Mouse (Mus musculus) limb, embryonic 14.5 days (tissue): ENCODE measurements around the gene Fmn2. TPM values are rescaled to one million over a fixed set of nuclear protein-coding genes. Genes with fewer than 3 reads are reported as not detected.
A peak's percentile ranks its signal among the peaks of the same experiment; 100 is the strongest.

Source experiments
- ATAC-seq: fragments of 200-750 bp; cut with Nextera tagmentation; 2 replicates; pipeline ENCODE4 v1.8.0; 2017; ENCODE audit warnings: low read depth, moderate number of reproducible peaks, moderate TSS enrichment; ENCODE audit not compliant: low FRiP score
- DNase-seq: peaks from one replicate; pipeline ENCODE4 v3.0.0-alpha.2; 2015; ENCODE audit warnings: low spot score
- H3K27ac ChIP-seq: fragments of 300-500 bp; sonication (generic); replicated peaks from 2 replicates; pipeline ENCODE4 v1.5.1; 2014; ENCODE audit warnings: low read depth, mild to moderate bottlenecking, low read length, moderate library complexity, mixed read lengths
- H3K27me3 ChIP-seq: fragments of 300-500 bp; sonication (generic); 2 replicates; pipeline ENCODE4 v1.6.1; 2014; ENCODE audit warnings: low read length, mixed read lengths; ENCODE audit not compliant: control insufficient read depth, insufficient read depth
- H3K36me3 ChIP-seq: fragments of 300-500 bp; sonication (generic); 2 replicates; pipeline ENCODE4 v1.6.1; 2014; ENCODE audit warnings: mild to moderate bottlenecking, low read length, moderate library complexity, mixed read lengths; ENCODE audit not compliant: control insufficient read depth, insufficient read depth
- H3K4me1 ChIP-seq: fragments of 300-500 bp; sonication (generic); 2 replicates; pipeline ENCODE4 v1.6.1; 2014; ENCODE audit warnings: antibody characterized with exemption, low read length, mixed read lengths; ENCODE audit not compliant: control insufficient read depth, insufficient read depth
- H3K4me2 ChIP-seq: fragments of 300-500 bp; sonication (generic); replicated peaks from 2 replicates; pipeline ENCODE4 v1.6.1; 2014; ENCODE audit warnings: low read depth, mild to moderate bottlenecking, low read length, moderate library complexity; ENCODE audit not compliant: severe bottlenecking
- H3K4me3 ChIP-seq: fragments of 300-500 bp; sonication (generic); replicated peaks from 2 replicates; pipeline ENCODE4 v1.5.1; 2014; ENCODE audit warnings: low read length
- H3K9ac ChIP-seq: fragments of 300-500 bp; sonication (generic); 2 replicates; pipeline ENCODE4 v1.6.1; 2014; ENCODE audit warnings: mild to moderate bottlenecking, low read depth, low read length, moderate library complexity; ENCODE audit not compliant: severe bottlenecking
- H3K9me3 ChIP-seq: fragments of 300-500 bp; sonication (generic); 2 replicates; pipeline ENCODE4 v1.6.1; 2016; ENCODE audit warnings: low read length; ENCODE audit not compliant: control insufficient read depth
- POLR2A ChIP-seq: fragments of 200-500 bp; IDR thresholded peaks from 2 replicates; pipeline ENCODE4 v1.8.0; 2012; ENCODE audit warnings: inconsistent platforms, mild to moderate bottlenecking, moderate library complexity, borderline replicate concordance; ENCODE audit not compliant: insufficient read depth, insufficient read length; ENCODE audit errors: extremely low read depth
- WGBS: fragments of 180-500 bp; shearing (Covaris S2); extraction: QIAGEN DNeasy Blood & Tissue Kit; methylation state at CpG from one replicate; pipeline ENCODE4 v1.1.7; 2014; 5-methylcytosine and 5-hydroxymethylcytosine counted together
- polyA plus RNA-seq, 2 experiments: library from polyadenylated mRNA; depleted of rRNA in 1 of 2; stranded (reverse) in 1 of 2; unstranded in 1 of 2; fragments of >200 nt; fragmentation: Nextera tagmentation in 1 of 2; extraction: Ambion mirVana in 1 of 2; gene quantifications; 2 replicates each; pipeline versions ENCODE4 v1.2.1 to v1.2.3; 2012 to 2014

Fmn2 gene
- polyA plus RNA-seq, 2 experiments: 0.67 to 1.9 TPM

DNA sequence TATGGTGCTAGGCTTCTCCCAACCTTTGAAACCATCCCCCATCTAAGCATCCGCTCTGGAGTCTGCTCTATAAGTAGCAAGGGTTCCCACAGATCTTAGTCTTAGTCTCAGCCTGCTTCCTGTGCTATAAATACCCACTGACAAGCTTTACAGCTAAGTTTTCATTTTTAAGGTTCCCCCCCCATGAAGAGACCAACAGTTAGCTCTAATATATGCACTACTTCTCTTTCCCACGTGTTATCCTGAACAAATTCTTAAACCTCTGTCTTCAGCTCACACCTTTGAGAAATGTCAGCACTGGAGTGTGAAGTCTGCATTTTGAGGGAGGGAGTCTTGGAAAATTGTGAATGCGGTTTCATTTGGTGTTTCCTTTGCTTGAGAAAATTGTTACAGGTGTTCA is 56.2 kb downstream of the Fmn2 start:
- 54% methylated on average over 3 of the region's 3 CpGs for WGBS
- no peak overlapping the region for H3K4me3 ChIP-seq
- H3K4me2 ChIP-seq: no peak overlapping the region
- no peak for ATAC-seq
- H3K27me3 ChIP-seq: no peaks in the 10 kb centered on the region
- TF ChIP-seq POLR2A: no peak
- H3K36me3 ChIP-seq: no peaks in the 10 kb centered on the region
- DNase-seq: no peak
- peaks cover 4% of the 10 kb centered on the region; the same call in 1 of the 2 replicates for H3K4me1 ChIP-seq
- H3K27ac ChIP-seq: no peak overlapping the region
- no peaks in the 10 kb centered on the region for H3K9me3 ChIP-seq
- H3K9ac ChIP-seq: no peak overlapping the region

DNA sequence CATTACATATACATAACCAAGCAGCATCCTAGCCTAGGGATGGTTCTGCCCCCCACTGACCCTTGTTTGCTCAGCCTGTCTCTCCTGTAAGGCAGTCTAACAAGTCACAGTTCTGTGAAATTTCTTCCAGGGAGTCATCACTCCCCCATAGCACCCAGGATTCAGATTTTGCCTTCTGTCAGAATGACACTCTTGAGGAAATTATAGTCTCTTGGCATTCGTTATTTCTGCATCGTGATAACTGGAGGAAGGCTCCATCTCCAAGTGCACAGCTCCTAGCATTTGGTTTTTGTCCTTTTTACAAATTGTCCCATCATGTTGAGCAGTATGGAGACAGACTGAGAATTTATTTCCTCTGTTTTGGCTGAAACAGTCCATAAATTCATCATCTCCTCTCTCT is 56.9 kb downstream of the Fmn2 start:
- no peak overlapping the region for H3K9ac ChIP-seq
- DNase-seq (no peak), ATAC-seq (no peak)
- H3K4me1 ChIP-seq: peaks cover 4% of the 10 kb centered on the region; the same call in 1 of the 2 replicates
- H3K4me2 ChIP-seq: no peak overlapping the region
- 90% methylated on average over 2 of the region's 2 CpGs for WGBS
- no peak for TF ChIP-seq POLR2A
- H3K27ac ChIP-seq: no peak overlapping the region
- no peak overlapping the region for H3K4me3 ChIP-seq
- no peaks in the 10 kb centered on the region for H3K9me3 ChIP-seq
- no peaks in the 10 kb centered on the region for H3K27me3 ChIP-seq
- H3K36me3 ChIP-seq: no peaks in the 10 kb centered on the region

DNA sequence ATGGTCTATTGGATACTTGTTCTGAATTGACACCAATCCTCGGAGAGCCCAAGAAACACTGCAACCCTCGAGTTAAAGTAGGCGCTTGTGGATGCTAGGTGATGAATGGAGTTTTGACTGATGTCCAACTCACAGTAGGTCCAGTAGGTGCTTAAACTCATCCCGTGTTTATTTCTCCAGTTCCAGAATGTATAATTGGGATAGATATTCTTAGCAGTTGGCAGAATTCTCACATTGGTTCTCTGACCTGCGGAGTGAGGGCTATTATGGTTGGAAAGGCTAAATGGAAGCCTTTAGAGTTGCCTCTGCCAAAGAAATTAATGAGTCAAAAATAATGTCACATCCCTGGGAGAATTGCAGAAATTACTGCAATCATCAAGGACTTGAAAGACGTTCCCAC is 62.9 kb downstream of the Fmn2 start:
- Histone ChIP-seq H3K9ac (no peak overlapping the region), H3K36me3 (no peaks in the 10 kb centered on the region), H3K27me3 (no peaks in the 10 kb centered on the region), H3K4me1 (no peaks in the 10 kb centered on the region), H3K4me3 (no peak overlapping the region), H3K4me2 (no peak overlapping the region), H3K9me3 (no peaks in the 10 kb centered on the region), H3K27ac (no peak overlapping the region)
- DNase-seq: no peak
- WGBS: 91% methylated on average over 6 of the region's 6 CpGs
- no peak for ATAC-seq
- TF ChIP-seq POLR2A: no peak

DNA sequence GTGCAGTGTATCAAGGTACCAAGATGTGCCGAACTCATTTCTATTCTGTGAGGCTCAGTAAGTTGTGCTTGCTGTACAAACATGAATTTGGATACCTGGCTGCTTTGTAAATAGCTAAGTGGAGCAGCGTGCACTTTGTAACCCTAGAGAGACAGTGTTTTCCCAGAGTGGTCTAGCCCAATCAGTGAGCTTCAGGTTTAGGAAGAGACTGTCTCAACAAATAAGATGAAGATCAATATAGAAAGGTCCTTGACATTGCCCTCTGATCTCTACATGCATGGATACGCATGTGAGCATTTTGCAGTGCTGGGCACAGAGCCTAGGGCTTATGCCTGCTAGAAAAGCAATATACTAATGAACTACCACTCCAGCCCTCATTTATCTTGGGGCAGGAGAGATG is 67.0 kb downstream of the Fmn2 start:
- Histone ChIP-seq H3K4me2 (no peak overlapping the region), H3K9me3 (no peaks in the 10 kb centered on the region), H3K4me1 (no peaks in the 10 kb centered on the region), H3K27ac (no peak overlapping the region), H3K4me3 (no peak overlapping the region), H3K27me3 (no peaks in the 10 kb centered on the region), H3K36me3 (no peaks in the 10 kb centered on the region), H3K9ac (no peak overlapping the region)
- no peak for TF ChIP-seq POLR2A
- 87% methylated on average over 3 of the region's 3 CpGs for WGBS
- ATAC-seq (no peak), DNase-seq (no peak)

DNA sequence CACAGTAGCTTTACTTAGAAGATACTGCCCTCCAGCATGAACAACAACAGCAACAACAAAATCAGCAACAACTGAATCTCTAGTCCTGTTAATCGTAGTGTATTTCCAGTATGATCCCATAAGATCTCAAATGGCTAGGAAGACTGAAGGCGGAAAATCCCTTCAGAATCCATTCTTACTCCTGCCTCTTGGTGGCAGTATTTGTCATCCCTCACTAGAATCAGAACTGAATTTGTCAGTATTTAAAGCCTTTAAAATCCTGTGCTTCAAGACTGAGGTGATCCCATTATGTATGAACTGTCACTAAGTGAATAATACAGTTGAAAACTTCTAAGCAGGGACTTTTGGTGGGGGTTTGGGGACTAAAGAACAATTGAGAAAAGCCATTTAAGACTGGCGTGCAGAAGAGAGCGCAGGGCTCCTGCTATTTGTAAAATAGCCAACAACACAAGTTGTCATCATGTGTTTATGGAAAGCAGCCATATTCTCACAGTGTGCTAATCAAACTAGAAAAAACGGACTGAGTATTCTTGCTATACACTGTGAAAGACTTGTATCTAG is 90.9 kb downstream of the Fmn2 start:
- Histone ChIP-seq H3K4me3 (no peak overlapping the region), H3K9me3 (no peaks in the 10 kb centered on the region), H3K27me3 (no peaks in the 10 kb centered on the region), H3K9ac (no peak overlapping the region), H3K4me1 (no peaks in the 10 kb centered on the region), H3K27ac (no peak overlapping the region), H3K4me2 (no peak overlapping the region), H3K36me3 (no peaks in the 10 kb centered on the region)
- ATAC-seq: no peak
- DNase-seq: peak; percentile 65
- 66% methylated on average over 5 of the region's 5 CpGs for WGBS
- no peak for TF ChIP-seq POLR2A

DNA sequence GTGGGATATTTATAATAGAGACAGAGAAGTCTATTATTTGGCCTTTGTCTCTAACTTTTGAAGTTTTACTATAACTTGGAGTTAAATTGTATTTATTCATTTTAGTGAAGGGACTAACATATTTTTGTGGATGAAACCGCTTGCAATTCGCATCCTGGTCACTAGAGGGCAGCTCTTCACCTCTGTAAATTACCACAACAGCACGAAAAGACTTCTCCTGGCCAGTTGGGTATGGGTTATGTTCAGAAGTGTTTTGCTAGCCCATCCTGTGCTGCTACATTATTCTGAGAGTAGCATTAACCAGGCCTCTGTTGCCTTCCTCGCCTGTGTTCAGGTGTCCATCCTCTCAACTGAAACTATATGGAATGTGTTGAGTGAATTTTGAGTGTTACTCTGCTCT is 93.4 kb downstream of the Fmn2 start:
- no peaks in the 10 kb centered on the region for H3K27me3 ChIP-seq
- no peak for TF ChIP-seq POLR2A
- 6% methylated on average over 4 of the region's 4 CpGs for WGBS
- no peak overlapping the region for H3K4me3 ChIP-seq
- H3K9me3 ChIP-seq: no peaks in the 10 kb centered on the region
- DNase-seq (peak; percentile 78), ATAC-seq (no peak)
- H3K36me3 ChIP-seq: no peaks in the 10 kb centered on the region
- H3K9ac ChIP-seq: no peak overlapping the region
- no peak overlapping the region for H3K27ac ChIP-seq
- no peaks in the 10 kb centered on the region for H3K4me1 ChIP-seq
- H3K4me2 ChIP-seq: no peak overlapping the region
